Mouse (Mus musculus): ENCODE measurements around the gene Hras. TPM values are rescaled to one million over a fixed set of nuclear protein-coding genes. Genes with fewer than 3 reads are reported as not detected.

Gene Hras
- total and polyA plus RNA-seq, 3 experiments, result 149 to 183 TPM; not detected in 1

DNA sequence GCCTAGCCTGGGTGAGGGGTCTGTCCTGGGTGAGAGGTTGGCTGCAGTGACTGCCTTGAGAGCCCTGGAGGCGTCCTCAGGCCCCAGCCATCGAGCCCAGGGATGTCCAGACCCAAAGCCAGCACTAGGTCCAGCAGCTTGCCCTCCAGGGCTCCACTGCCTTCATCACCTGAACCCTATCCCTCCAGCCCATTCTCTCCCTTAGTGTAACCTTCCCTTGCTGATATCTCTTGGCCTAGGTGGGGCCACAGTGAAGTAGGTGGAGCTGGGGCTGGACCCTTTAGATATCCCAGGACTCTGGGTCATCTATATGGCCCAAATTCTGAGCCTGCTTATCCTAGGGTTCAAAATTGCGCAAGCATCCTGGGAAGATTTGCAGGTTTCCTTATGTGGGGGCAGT lies 15.7 kb upstream of the Hras start:
- Histone ChIP-seq H3K79me2 (ENCODE audit: control insufficient read depth, insufficient read depth, low read length, poor library complexity) (no peaks in the 10 kb centered on the region), H3K36me3 (ENCODE audit: control insufficient read depth in 1 of 2, insufficient read depth in 2 of 2, low read length in 2 of 2) (no peaks in the 10 kb centered on the region), H3K4me1 (ENCODE audit: control insufficient read depth in 1 of 2, insufficient read depth in 2 of 2, low read length in 2 of 2) (peaks cover 0 to 3% of the 10 kb centered on the region in 2 experiments; a peak in 1 of 4 replicates), H3K27ac (ENCODE audit: control insufficient read depth, low read depth, low read length) (no peak overlapping the region), H3K4me3 (ENCODE audit: control insufficient read depth in 1 of 2, insufficient read depth in 1 of 2, low read depth in 2 of 2, low read length in 2 of 2) (no peak overlapping the region), H3K9ac (ENCODE audit: control insufficient read depth, low read depth, low read length, poor library complexity, severe bottlenecking) (no peak overlapping the region), H3K9me3 (replicated peaks; ENCODE audit: insufficient read depth, low read length) (no peaks in the 10 kb centered on the region), H3K27me3 (ENCODE audit: control insufficient read depth in 1 of 2, insufficient read depth in 2 of 2, low read length in 2 of 2) (peaks cover 0 to 1% of the 10 kb centered on the region in 2 experiments; a peak in 1 of 4 replicates)
- TF ChIP-seq ZC3H11A (IDR thresholded peaks at IDR 0.05; ENCODE audit: low read depth, low read length) (no peak), TBP (IDR thresholded peaks at IDR 0.05; ENCODE audit: low read depth, low read length) (no peak), MEF2A (IDR thresholded peaks at IDR 0.05; ENCODE audit: extremely low read depth, insufficient replicate concordance, low read depth, low read length, poor library complexity, severe bottlenecking) (no peak), MAZ (IDR thresholded peaks at IDR 0.05; ENCODE audit: low read depth, low read length) (no peak), SMC3 (IDR thresholded peaks at IDR 0.05; ENCODE audit: low read depth, low read length) (no peak), NELFE (IDR thresholded peaks at IDR 0.05; ENCODE audit: low read depth, low read length) (no peak), JUND (IDR thresholded peaks at IDR 0.05; ENCODE audit: low read depth, low read length) (no peak), RCOR1 (IDR thresholded peaks at IDR 0.05; ENCODE audit: low read depth, low read length) (no peak)
- no peak for DNase-seq (ENCODE audit: low read depth, low spot score)

DNA sequence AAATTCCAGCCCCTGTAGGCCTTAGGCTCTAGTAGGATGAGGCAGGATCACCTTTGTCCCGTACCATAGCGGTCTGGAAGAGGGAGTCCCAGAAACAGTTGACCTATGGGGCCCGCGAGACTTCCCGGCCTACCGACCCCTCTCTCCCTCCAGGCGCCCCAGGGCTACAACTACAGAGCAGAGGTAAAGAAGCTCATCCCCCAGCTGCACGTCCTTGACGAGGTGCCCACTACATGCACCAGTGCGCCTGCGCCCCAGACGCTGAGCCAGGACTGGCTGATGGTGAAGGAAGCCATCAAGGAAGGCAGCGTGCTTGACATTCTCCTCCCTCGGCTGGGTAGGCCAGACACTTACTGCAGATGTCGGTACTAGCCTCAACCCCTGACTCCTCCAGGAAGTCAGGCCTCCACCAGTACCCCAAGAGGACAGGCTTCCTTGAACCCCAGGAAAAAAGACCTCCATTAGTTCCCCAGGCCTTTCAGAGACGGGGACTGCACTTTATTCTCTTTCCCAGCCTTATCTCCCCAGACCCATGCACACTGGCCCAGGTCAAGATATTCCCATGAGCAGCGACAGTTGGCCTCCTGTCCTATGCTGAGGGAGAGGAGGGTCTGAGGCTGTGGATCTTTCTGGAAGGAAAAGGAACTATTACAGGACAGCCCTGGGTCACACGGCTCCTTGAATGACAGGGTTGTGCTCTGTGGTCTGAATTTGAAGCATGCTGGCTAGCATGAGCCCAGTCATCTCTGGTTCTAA lies 12.6 kb upstream of the Hras start:
- H3K9ac ChIP-seq (ENCODE audit: control insufficient read depth, low read depth, low read length, poor library complexity, severe bottlenecking), result no peak overlapping the region
- H3K9me3 ChIP-seq (replicated peaks; ENCODE audit: insufficient read depth, low read length), result no peaks in the 10 kb centered on the region
- TF ChIP-seq POLR2A (IDR thresholded peaks at IDR 0.05; ENCODE audit: control insufficient read depth in 1 of 2, insufficient read depth in 1 of 2, low read depth in 1 of 2, low read length in 2 of 2, poor library complexity in 1 of 2), result no peak
- TF ChIP-seq CHD1 (IDR thresholded peaks at IDR 0.05; ENCODE audit: low read depth, low read length), result no peak
- no peak for TF ChIP-seq ZC3H11A (IDR thresholded peaks at IDR 0.05; ENCODE audit: low read depth, low read length)
- TF ChIP-seq TBP (IDR thresholded peaks at IDR 0.05; ENCODE audit: low read depth, low read length), result no peak
- no peak for TF ChIP-seq USF1 (IDR thresholded peaks at IDR 0.05; ENCODE audit: low read depth, low read length)
- TF ChIP-seq JUND (IDR thresholded peaks at IDR 0.05; ENCODE audit: low read depth, low read length), result no peak
- TF ChIP-seq ZMIZ1 (IDR thresholded peaks at IDR 0.05; ENCODE audit: low read depth, low read length), result no peak
- TF ChIP-seq MAX (IDR thresholded peaks at IDR 0.05; ENCODE audit: low read length), result no peak
- TF ChIP-seq RCOR1 (IDR thresholded peaks at IDR 0.05; ENCODE audit: low read depth, low read length), result no peak
- TF ChIP-seq UBTF (IDR thresholded peaks at IDR 0.05; ENCODE audit: borderline replicate concordance, insufficient read depth, low read depth, low read length), result no peak
- no peak for TF ChIP-seq SMC3 (IDR thresholded peaks at IDR 0.05; ENCODE audit: low read depth, low read length)
- TF ChIP-seq EP300 (IDR thresholded peaks at IDR 0.05; ENCODE audit: low read depth in 1 of 2, low read length in 2 of 2), result no peak
- TF ChIP-seq TCF12 (IDR thresholded peaks at IDR 0.05; ENCODE audit: low read depth, low read length), result no peak
- H3K36me3 ChIP-seq (ENCODE audit: control insufficient read depth in 1 of 2, insufficient read depth in 2 of 2, low read length in 2 of 2), result no peaks in the 10 kb centered on the region
- H3K79me2 ChIP-seq (ENCODE audit: control insufficient read depth, insufficient read depth, low read length, poor library complexity), result no peaks in the 10 kb centered on the region
- no peak overlapping the region for H3K27ac ChIP-seq (ENCODE audit: control insufficient read depth, low read depth, low read length)
- peaks cover 0 to 6% of the 10 kb centered on the region in 2 experiments; a peak in 2 of 4 replicates for H3K4me1 ChIP-seq (ENCODE audit: control insufficient read depth in 1 of 2, insufficient read depth in 2 of 2, low read length in 2 of 2)
- DNase-seq (ENCODE audit: low read depth, low spot score), result no peak
- H3K4me3 ChIP-seq (ENCODE audit: control insufficient read depth in 1 of 2, insufficient read depth in 1 of 2, low read depth in 2 of 2, low read length in 2 of 2), result no peak overlapping the region
- H3K27me3 ChIP-seq (ENCODE audit: control insufficient read depth in 1 of 2, insufficient read depth in 2 of 2, low read length in 2 of 2), result peaks cover 0 to 1% of the 10 kb centered on the region in 2 experiments; a peak in 1 of 4 replicates

All from MEL (cell line).